In the genomic region with DNA sequence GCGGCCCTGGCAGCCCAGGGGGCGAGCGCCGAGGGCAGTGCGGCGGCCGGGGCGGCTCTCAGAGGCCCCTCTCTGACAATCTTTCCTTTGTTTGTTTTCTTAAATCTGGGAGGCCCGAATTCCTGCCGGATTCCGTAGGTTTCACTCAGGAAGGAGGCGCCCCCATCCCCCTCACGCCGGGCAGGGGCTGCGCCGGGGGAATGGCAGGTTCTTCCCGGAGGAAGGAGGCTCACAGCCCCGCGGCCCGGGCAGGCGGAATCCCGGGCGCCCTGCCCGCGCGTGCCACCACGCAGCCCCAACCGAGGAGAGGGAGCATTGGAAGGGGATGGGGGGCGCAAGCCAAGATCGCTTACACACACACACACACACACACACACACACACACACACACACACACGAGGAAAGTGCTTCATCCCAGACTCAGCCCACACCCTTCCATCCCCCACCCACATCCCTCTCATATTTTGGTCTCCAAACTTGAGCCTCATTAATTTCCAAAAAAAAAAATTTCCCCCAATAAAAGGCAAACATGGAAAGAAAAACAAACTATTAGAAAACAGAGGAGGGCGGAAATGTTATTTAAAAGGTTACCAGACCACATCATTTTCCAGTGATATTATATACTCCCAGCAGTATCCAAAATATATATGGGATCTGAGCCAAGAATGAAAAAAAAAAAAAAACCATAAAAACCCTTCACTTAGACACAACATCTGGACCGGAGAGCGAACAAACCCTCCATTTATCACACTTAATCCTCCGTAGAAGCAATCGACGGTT, we compare ENCODE assay signal across 8 mouse cellular contexts. TPM values are rescaled to one million over a fixed set of nuclear protein-coding genes. Genes with fewer than 3 reads are reported as not detected.
DNase-seq lines count a peak whose midpoint lies in the region; ATAC-seq and TF ChIP-seq lines count a peak whose summit lies in the region.

No protein-coding gene starts in this region.

- TF ChIP-seq CTCF in liver, embryonic 14.5 days (IDR thresholded peaks at IDR 0.05; ENCODE audit: low read depth) = no peak

- H3K27me3 ChIP-seq in neural tube, embryonic 11.5 days (ENCODE audit: control insufficient read depth, insufficient read depth, low read length) = peaks cover 9% of the 10 kb centered on the region; the same call in 1 of the 2 replicates
- H3K27me3 ChIP-seq in forebrain, embryonic 12.5 days = peaks cover 56% of the 10 kb centered on the region
- peaks cover 11% of the 10 kb centered on the region for H3K27me3 ChIP-seq in hindbrain, embryonic 11.5 days (ENCODE audit: control insufficient read depth, insufficient read depth, low read length)
- H3K27me3 ChIP-seq in liver, embryonic 14.5 days (ENCODE audit: control insufficient read depth, insufficient read depth, low read length) = peaks cover 42% of the 10 kb centered on the region

- TF ChIP-seq EP300 in liver, embryonic 14.5 days (IDR thresholded peaks at IDR 0.05; ENCODE audit: low read depth) = no peak

- no peak for ATAC-seq in neural tube, embryonic 11.5 days (ENCODE audit: insufficient read depth, low FRiP score, low TSS enrichment)
- ATAC-seq in forebrain, embryonic 12.5 days (ENCODE audit: low FRiP score) = peak; percentile 19
- ATAC-seq in hindbrain, embryonic 11.5 days (ENCODE audit: low FRiP score) = peak; percentile 24; the same call in 1 of the 2 replicates
- ATAC-seq in liver, embryonic 14.5 days (ENCODE audit: insufficient read depth) = no peak
- no peak for ATAC-seq in cerebellum, adult (ENCODE audit: insufficient number of reproducible peaks, low FRiP score, low TSS enrichment)

- no peaks in the 10 kb centered on the region for H3K9me3 ChIP-seq in neural tube, embryonic 11.5 days (ENCODE audit: control insufficient read depth, low read length)
- H3K9me3 ChIP-seq in forebrain, embryonic 12.5 days = no peaks in the 10 kb centered on the region
- H3K9me3 ChIP-seq in hindbrain, embryonic 11.5 days (ENCODE audit: control insufficient read depth, low read length) = no peaks in the 10 kb centered on the region
- H3K9me3 ChIP-seq in liver, embryonic 14.5 days (ENCODE audit: control insufficient read depth, low read length) = no peaks in the 10 kb centered on the region

- H3K4me3 ChIP-seq in neural tube, embryonic 11.5 days (ENCODE audit: low read depth, low read length) = peak overlapping the region; percentile 30
- H3K4me3 ChIP-seq in forebrain, embryonic 12.5 days (replicated peaks) = peak overlapping the region; percentile 32
- peak overlapping the region; percentile 20 for H3K4me3 ChIP-seq in hindbrain, embryonic 11.5 days (ENCODE audit: low read depth, low read length)
- H3K4me3 ChIP-seq in liver, embryonic 14.5 days (ENCODE audit: insufficient read depth in 1 of 2, low read depth in 2 of 2, low read length in 2 of 2) = peak overlapping the region in 1 of 2 experiments; percentile 2; a peak in 1 of 4 replicates

- H3K4me1 ChIP-seq in neural tube, embryonic 11.5 days (ENCODE audit: control insufficient read depth, insufficient read depth, low read length) = peaks cover 27% of the 10 kb centered on the region
- peaks cover 48% of the 10 kb centered on the region for H3K4me1 ChIP-seq in forebrain, embryonic 12.5 days
- H3K4me1 ChIP-seq in hindbrain, embryonic 11.5 days (replicated peaks; ENCODE audit: control insufficient read depth, insufficient read depth, low read length) = peaks cover 26% of the 10 kb centered on the region
- H3K4me1 ChIP-seq in liver, embryonic 14.5 days (replicated peaks; ENCODE audit: control insufficient read depth in 2 of 2, insufficient read depth in 2 of 2, low read length in 1 of 2) = peaks cover 0 to 11% of the 10 kb centered on the region in 2 experiments; a peak in 2 of 4 replicates

- peak overlapping the region; percentile 72 for H3K27ac ChIP-seq in neural tube, embryonic 11.5 days (ENCODE audit: low read depth, low read length)
- H3K27ac ChIP-seq in forebrain, embryonic 12.5 days = peak overlapping the region; percentile 85
- H3K27ac ChIP-seq in hindbrain, embryonic 11.5 days (ENCODE audit: low read depth, low read length) = peak overlapping the region; percentile 36; the same call in 1 of the 2 replicates
- H3K27ac ChIP-seq in liver, embryonic 14.5 days = no peak overlapping the region

- peak overlapping the region; percentile 74 for H3K4me2 ChIP-seq in neural tube, embryonic 11.5 days (ENCODE audit: low read depth)
- H3K4me2 ChIP-seq in forebrain, embryonic 12.5 days = peak overlapping the region; percentile 58
- H3K4me2 ChIP-seq in hindbrain, embryonic 11.5 days (replicated peaks; ENCODE audit: low read depth, low read length) = peak overlapping the region; percentile 50
- H3K4me2 ChIP-seq in liver, embryonic 14.5 days (ENCODE audit: low read depth) = peak overlapping the region; percentile 55

- no peaks in the 10 kb centered on the region for H3K36me3 ChIP-seq in neural tube, embryonic 11.5 days (ENCODE audit: control insufficient read depth, insufficient read depth, low read length)
- no peaks in the 10 kb centered on the region for H3K36me3 ChIP-seq in forebrain, embryonic 12.5 days (replicated peaks)
- no peaks in the 10 kb centered on the region for H3K36me3 ChIP-seq in hindbrain, embryonic 11.5 days (ENCODE audit: control insufficient read depth, insufficient read depth, low read length)
- no peaks in the 10 kb centered on the region for H3K36me3 ChIP-seq in liver, embryonic 14.5 days (replicated peaks; ENCODE audit: control insufficient read depth, insufficient read depth, low read depth)

- WGBS in neural tube, embryonic 11.5 days = under 1% methylated on average over 36 of the region's 37 CpGs
- under 1% methylated on average over 23 of the region's 37 CpGs for WGBS in forebrain, embryonic 12.5 days
- under 1% methylated on average over 30 of the region's 37 CpGs for WGBS in hindbrain, embryonic 11.5 days
- WGBS in liver, embryonic 14.5 days (ENCODE audit: insufficient replicate concordance) = 4% methylated on average over 36 of the region's 37 CpGs

- H3K9ac ChIP-seq in neural tube, embryonic 11.5 days (ENCODE audit: low read length) = peak overlapping the region; percentile 53
- H3K9ac ChIP-seq in forebrain, embryonic 12.5 days = peak overlapping the region; percentile 33
- peak overlapping the region; percentile 17 for H3K9ac ChIP-seq in hindbrain, embryonic 11.5 days (ENCODE audit: low read depth, low read length)
- H3K9ac ChIP-seq in liver, embryonic 14.5 days (replicated peaks) = no peak overlapping the region

- peak; percentile 74 for DNase-seq in neural tube, embryonic 11.5 days (ENCODE audit: low spot score)
- no peak for DNase-seq in neural tube, embryonic 10.5 days (ENCODE audit: extremely low spot score, low spot score)
- DNase-seq in hindbrain, embryonic 11.5 days (ENCODE audit: low spot score) = peak; percentile 68
- no peak for DNase-seq in liver, embryonic 14.5 days (ENCODE audit: low read depth in 3 of 3, low spot score in 3 of 3)
- DNase-seq in testis, postnatal 10 days (ENCODE audit: low spot score) = peak; percentile 78
- no peak for DNase-seq in spleen, postnatal 4 days (ENCODE audit: low spot score in 2 of 2)

RNA-seq across cellular contexts. Expression of a gene that starts 51.0 kb away (rescaled TPM):
- polyA plus RNA-seq in neural tube, embryonic 11.5 days (2014; fragmentation: Nextera tagmentation; extraction: Ambion mirVana) = 34.5 and 35.8 TPM in 2 replicates
- polyA plus RNA-seq in forebrain, embryonic 12.5 days (2016; fragmentation: Nextera tagmentation; extraction: Ambion mirVana) = 22.6 and 24.3 TPM in 2 replicates
- polyA plus RNA-seq in hindbrain, embryonic 11.5 days (2014; fragmentation: Nextera tagmentation; extraction: Ambion mirVana) = 23.9 and 28.4 TPM in 2 replicates
- polyA plus RNA-seq in liver, embryonic 14.5 days (2012; rRNA removed) = 9.4 and 10.1 TPM in 2 replicates
- polyA plus RNA-seq in liver, embryonic 14.5 days (2014; fragmentation: Nextera tagmentation; extraction: Ambion mirVana) = 3.5 and 4.7 TPM in 2 replicates

Comparison
In these comparisons a context has a peak if more than half of its experiments do, and no peak if none do; other contexts are left out.
1. DNase-seq: peak in neural tube, embryonic 11.5 days (single experiment), hindbrain, embryonic 11.5 days (single experiment) and testis, postnatal 10 days (single experiment); none in neural tube, embryonic 10.5 days (single experiment), liver, embryonic 14.5 days (0 of 3) and spleen, postnatal 4 days (0 of 2).
2. ATAC-seq: peak in forebrain, embryonic 12.5 days (single experiment) and hindbrain, embryonic 11.5 days (single experiment); none in neural tube, embryonic 11.5 days (single experiment), liver, embryonic 14.5 days (single experiment) and cerebellum, adult (single experiment).
3. Peak in every context shown above with its lines, with median percentiles within 50 percentile points of each other: H3K4me2 ChIP-seq.